Mouse (Mus musculus): ENCODE data around the gene Gzmf. TPM values are rescaled to one million over a fixed set of nuclear protein-coding genes. Genes with fewer than 3 reads are reported as not detected.

Gzmf gene
- not detected for polyA plus RNA-seq (2014; fragmentation: Illumina TruSeq; extraction: RNeasy Lipid Tissue Mini Kit (QIAGEN cat#74804); ENCODE audit: low read depth, low replicate concordance)

DNA sequence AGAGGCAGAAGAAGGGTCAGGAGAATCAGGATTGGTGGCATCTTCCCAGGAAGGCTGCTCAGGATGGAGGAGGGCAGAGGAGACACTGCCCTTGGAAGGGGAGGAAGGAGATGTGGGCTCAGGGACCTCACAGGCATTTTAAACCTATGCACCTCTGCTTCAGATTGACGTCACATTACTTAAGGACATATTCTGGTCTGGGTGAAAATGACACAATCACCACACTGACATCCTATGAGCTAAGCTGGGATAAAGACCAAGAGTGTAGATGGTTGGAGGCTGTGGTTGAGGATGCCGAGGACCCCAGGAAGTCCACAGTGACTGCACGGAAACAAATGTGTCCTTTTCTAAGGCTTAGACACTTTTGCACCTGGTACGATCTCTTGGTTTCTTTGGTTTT lies at the start of gene Gzmf:
Gzmf (minus strand) TSS at position 101 of the 400 bp plus-strand sequence.

DNA sequence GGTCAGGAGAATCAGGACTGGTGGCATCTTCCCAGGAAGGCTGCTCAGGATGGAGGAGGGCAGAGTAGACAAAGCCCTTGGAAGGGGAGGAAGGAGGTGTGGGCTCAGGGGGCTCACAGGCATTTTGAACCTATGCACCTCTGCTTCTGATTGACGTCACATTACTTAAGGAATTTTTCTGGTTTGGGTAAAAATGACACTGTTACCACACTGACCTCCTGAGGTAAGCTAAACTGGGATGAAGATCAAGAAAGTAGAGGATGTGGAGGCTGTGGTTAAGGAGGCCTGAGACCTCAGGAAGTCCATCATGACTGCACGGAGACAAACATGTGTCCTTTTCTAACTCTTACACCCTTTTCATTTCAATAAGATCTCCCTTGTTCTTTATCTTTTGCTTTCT lies 23.3 kb upstream of the Gzmf start, which contains the start of gene Gzmc:
Gzmc (minus strand) TSS at position 101 of the 400 bp plus-strand sequence.

DNA sequence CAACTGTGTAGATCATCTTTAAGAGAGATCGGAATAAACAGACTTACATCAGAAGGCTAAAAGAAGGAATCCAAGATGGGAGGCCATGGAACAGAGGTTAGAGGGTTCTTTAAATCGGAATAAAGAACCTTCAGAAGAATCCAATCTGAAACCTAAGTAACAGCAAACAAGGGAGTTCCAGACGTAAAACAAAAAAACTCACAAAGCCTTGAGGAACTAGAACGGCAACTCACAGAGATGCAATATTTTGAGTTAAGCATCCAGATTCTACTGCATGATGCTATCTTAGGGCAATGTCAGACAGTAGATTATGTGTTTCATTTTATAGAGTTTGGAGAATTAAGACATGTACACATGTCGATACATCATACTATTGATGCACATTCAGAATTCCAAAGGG lies 36.7 kb downstream of the Gzmf start, which contains the start of gene Gzmn:
Gzmn (minus strand) TSS at position 101 of the 400 bp plus-strand sequence.

DNA sequence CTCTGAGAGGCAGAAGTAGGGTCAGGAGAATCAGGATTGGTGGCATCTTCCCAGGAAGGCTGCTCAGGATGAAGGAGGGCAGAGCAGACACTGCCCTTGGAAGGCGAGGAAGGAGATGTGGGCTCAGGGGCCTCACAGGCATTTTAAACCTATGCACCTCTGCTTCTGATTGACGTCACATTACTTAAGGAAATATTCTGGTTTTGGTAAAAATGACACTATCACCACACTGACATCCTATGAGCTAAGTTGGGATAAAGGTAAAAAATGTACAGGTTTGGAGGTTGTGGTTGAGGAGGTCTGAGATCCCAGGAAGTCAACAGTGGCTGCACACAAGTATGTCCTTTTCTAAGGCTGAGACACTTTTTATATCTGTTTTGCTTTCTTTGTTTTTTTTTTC lies 51.7 kb downstream of the Gzmf start, which contains the start of gene Gzmg:
Gzmg (minus strand) TSS at position 101 of the 400 bp plus-strand sequence.

Other genes starting within 250 kb of the Gzmf start
- gene Mcpt1, start 193.4 kb downstream of the Gzmf start, polyA plus RNA-seq (2014; fragmentation: Illumina TruSeq; extraction: RNeasy Lipid Tissue Mini Kit (QIAGEN cat#74804); ENCODE audit: low read depth, low replicate concordance) = 2.3 TPM
- not detected for gene Mcpt9, start 180.9 kb downstream of the Gzmf start, polyA plus RNA-seq (2014; fragmentation: Illumina TruSeq; extraction: RNeasy Lipid Tissue Mini Kit (QIAGEN cat#74804); ENCODE audit: low read depth, low replicate concordance)
- 1.5 TPM for gene Mcpt2, start 169.4 kb downstream of the Gzmf start, polyA plus RNA-seq (2014; fragmentation: Illumina TruSeq; extraction: RNeasy Lipid Tissue Mini Kit (QIAGEN cat#74804); ENCODE audit: low read depth, low replicate concordance)
- 1.4 TPM for gene Mcpt4, start 149.1 kb downstream of the Gzmf start, polyA plus RNA-seq (2014; fragmentation: Illumina TruSeq; extraction: RNeasy Lipid Tissue Mini Kit (QIAGEN cat#74804); ENCODE audit: low read depth, low replicate concordance)
- gene Mcpt8, start 126.1 kb downstream of the Gzmf start, polyA plus RNA-seq (2014; fragmentation: Illumina TruSeq; extraction: RNeasy Lipid Tissue Mini Kit (QIAGEN cat#74804); ENCODE audit: low read depth, low replicate concordance) = not detected
- gene Ctsg, start 108.8 kb downstream of the Gzmf start, polyA plus RNA-seq (2014; fragmentation: Illumina TruSeq; extraction: RNeasy Lipid Tissue Mini Kit (QIAGEN cat#74804); ENCODE audit: low read depth, low replicate concordance) = not detected
- gene Gzme, start 90.8 kb downstream of the Gzmf start, polyA plus RNA-seq (2014; fragmentation: Illumina TruSeq; extraction: RNeasy Lipid Tissue Mini Kit (QIAGEN cat#74804); ENCODE audit: low read depth, low replicate concordance) = not detected
- not detected for gene Gzmd, start 78.8 kb downstream of the Gzmf start, polyA plus RNA-seq (2014; fragmentation: Illumina TruSeq; extraction: RNeasy Lipid Tissue Mini Kit (QIAGEN cat#74804); ENCODE audit: low read depth, low replicate concordance)
- not detected for gene Gzmg, start 51.8 kb downstream of the Gzmf start, polyA plus RNA-seq (2014; fragmentation: Illumina TruSeq; extraction: RNeasy Lipid Tissue Mini Kit (QIAGEN cat#74804); ENCODE audit: low read depth, low replicate concordance)
- gene Gzmn, start 36.8 kb downstream of the Gzmf start, polyA plus RNA-seq (2014; fragmentation: Illumina TruSeq; extraction: RNeasy Lipid Tissue Mini Kit (QIAGEN cat#74804); ENCODE audit: low read depth, low replicate concordance) = not detected
- not detected for gene Gzmc, start 23.2 kb upstream of the Gzmf start, polyA plus RNA-seq (2014; fragmentation: Illumina TruSeq; extraction: RNeasy Lipid Tissue Mini Kit (QIAGEN cat#74804); ENCODE audit: low read depth, low replicate concordance)
- 0.50 TPM for gene Gzmb, start 50.8 kb upstream of the Gzmf start, polyA plus RNA-seq (2014; fragmentation: Illumina TruSeq; extraction: RNeasy Lipid Tissue Mini Kit (QIAGEN cat#74804); ENCODE audit: low read depth, low replicate concordance)
- gene Atp12a, start 153.7 kb upstream of the Gzmf start, polyA plus RNA-seq (2014; fragmentation: Illumina TruSeq; extraction: RNeasy Lipid Tissue Mini Kit (QIAGEN cat#74804); ENCODE audit: low read depth, low replicate concordance) = 129 TPM
- 0.69 TPM for gene Rnf17, start 191.2 kb upstream of the Gzmf start, polyA plus RNA-seq (2014; fragmentation: Illumina TruSeq; extraction: RNeasy Lipid Tissue Mini Kit (QIAGEN cat#74804); ENCODE audit: low read depth, low replicate concordance)

Measured in sigmoid colon, adult 10 weeks (tissue).